Mouse (Mus musculus) thymus, adult 2 months (tissue): Measurements from ENCODE around the gene Cdk17.

ENCODE experiments used
- CTCF ChIP-seq: fragments of 200-500 bp; IDR thresholded peaks from 2 replicates; pipeline ENCODE4 v1.5.1; 2012; ENCODE audit warnings: mild to moderate bottlenecking, control low read depth, low read length, moderate library complexity, borderline replicate concordance; ENCODE audit not compliant: control insufficient read depth, poor library complexity, insufficient read depth; ENCODE audit errors: extremely low read depth
- POLR2A ChIP-seq: fragments of 200-500 bp; IDR thresholded peaks from 2 replicates; pipeline ENCODE4 v1.6.1; 2012; ENCODE audit warnings: mild to moderate bottlenecking, low read length, control low read depth, moderate library complexity; ENCODE audit not compliant: control insufficient read depth, poor library complexity, insufficient read depth; ENCODE audit errors: extremely low read depth

DNA sequence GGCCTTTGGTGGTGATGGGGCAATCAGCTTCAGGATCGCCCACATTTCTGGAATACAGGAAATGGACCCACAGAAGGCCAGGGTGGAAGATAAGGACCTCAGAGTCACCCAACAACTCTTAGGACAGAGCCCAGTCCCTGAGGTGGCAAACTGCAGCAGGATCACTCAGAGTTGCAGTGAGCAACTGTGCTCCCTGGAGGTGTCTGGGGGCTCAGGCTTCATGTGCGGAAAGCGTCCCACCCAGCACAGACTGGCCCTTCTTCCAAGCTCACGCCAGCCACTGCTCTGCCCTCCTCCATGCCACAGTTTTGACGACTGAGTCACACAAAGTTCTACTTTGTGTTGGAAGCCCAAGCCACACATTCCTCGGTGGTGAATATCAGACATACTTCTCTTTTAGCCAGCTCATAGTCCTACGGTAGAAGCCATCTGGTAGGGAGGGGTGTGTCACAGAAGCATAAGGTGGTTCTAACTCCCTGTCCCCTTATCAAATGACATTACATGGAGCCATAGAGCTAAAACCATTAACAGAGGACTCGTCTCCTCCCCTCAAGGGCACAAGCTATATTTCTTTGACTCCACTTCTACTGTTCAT lies 127.0 kb downstream of the Cdk17 start:
- no peak for TF ChIP-seq POLR2A
- no peak for TF ChIP-seq CTCF
